Mouse (Mus musculus): ENCODE measurements around the gene Vamp2. TPM values are rescaled to one million over a fixed set of nuclear protein-coding genes. Genes with fewer than 3 reads are reported as not detected.

The Vamp2 gene
- total and polyA plus RNA-seq, 2 experiments from 2014 or later, result 25.2 to 59.2 TPM

GRCm38 (mm10) chr11:69078805-69079438 lies 9.4 kb upstream of the Vamp2 start:
- Histone ChIP-seq H3K9me3 (replicated peaks; ENCODE audit: control insufficient read depth, low read length) (no peaks in the 10 kb centered on the region), H3K4me1 (ENCODE audit: control insufficient read depth, insufficient read depth) (peaks cover 9% of the 10 kb centered on the region; the same call in 1 of the 2 replicates), H3K4me2 (ENCODE audit: low read depth, low read length) (no peak overlapping the region), H3K36me3 (replicated peaks; ENCODE audit: control insufficient read depth, insufficient read depth, low read length) (no peaks in the 10 kb centered on the region), H3K27ac (ENCODE audit: low read depth) (peak overlapping the region; percentile 43; the same call in 1 of the 2 replicates), H3K9ac (replicated peaks; ENCODE audit: low read depth, low read length) (no peak overlapping the region), H3K27me3 (ENCODE audit: control insufficient read depth, insufficient read depth, low read length) (no peaks in the 10 kb centered on the region), H3K4me3 (ENCODE audit: low read depth, low read length) (no peak overlapping the region)
- no peak for TF ChIP-seq EP300 (IDR thresholded peaks at IDR 0.05; ENCODE audit: low read depth)
- 54% methylated on average over 5 of the region's 5 CpGs for WGBS
- ATAC-seq (ENCODE audit: insufficient read depth, low read depth) (peak; percentile 48; the same call in 1 of the 2 replicates), DNase-seq (ENCODE audit: low spot score) (peak; percentile 46)

DNA sequence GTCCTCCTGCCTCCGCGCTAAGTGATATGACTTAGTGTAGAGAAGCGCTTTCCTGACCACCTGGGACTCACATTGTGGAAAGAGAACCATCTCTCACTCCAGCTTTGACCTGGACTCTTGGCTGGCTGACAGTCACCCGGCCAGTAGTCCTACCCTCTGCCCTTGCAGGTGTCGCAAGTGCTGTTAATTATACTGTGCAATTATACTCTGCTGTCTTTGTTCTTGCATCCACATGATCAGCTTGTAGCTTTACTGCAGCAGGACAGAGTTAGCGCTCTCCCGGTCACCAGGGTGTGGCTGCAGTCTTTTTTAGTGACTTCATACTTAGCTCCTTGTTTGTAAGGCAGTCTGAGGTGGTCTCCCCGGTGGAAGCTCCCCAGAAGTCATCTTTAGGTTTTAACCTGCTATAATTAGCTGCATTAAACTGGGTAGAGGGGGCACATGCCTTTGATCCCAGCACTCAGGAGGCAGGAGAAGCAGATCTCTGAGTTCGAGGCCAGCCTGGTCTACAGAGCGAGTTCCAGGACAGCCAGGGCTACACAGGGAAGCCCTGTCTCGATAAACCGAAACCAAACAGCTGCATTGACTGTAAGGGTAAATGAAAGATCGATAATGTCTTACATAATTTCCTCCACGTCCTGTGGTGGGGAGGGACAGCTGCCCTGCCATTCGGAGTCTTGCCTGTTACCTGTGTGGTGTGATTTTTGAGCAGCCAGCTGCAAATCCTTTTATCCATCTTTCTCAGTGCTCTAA lies 8.0 kb upstream of the Vamp2 start:
- H3K4me3 ChIP-seq (ENCODE audit: low read depth, low read length), result no peak overlapping the region
- 72% methylated on average over 15 of the region's 15 CpGs for WGBS
- no peak overlapping the region for H3K4me2 ChIP-seq (ENCODE audit: low read depth, low read length)
- no peak for DNase-seq (ENCODE audit: low spot score)
- peaks cover 9% of the 10 kb centered on the region; the same call in 1 of the 2 replicates for H3K4me1 ChIP-seq (ENCODE audit: control insufficient read depth, insufficient read depth)
- no peaks in the 10 kb centered on the region for H3K36me3 ChIP-seq (replicated peaks; ENCODE audit: control insufficient read depth, insufficient read depth, low read length)
- H3K27me3 ChIP-seq (ENCODE audit: control insufficient read depth, insufficient read depth, low read length), result no peaks in the 10 kb centered on the region
- no peak overlapping the region for H3K9ac ChIP-seq (replicated peaks; ENCODE audit: low read depth, low read length)
- H3K9me3 ChIP-seq (replicated peaks; ENCODE audit: control insufficient read depth, low read length), result no peaks in the 10 kb centered on the region
- no peak overlapping the region for H3K27ac ChIP-seq (ENCODE audit: low read depth)
- TF ChIP-seq CTCF (IDR thresholded peaks at IDR 0.05; ENCODE audit: low read depth) (no peak), EP300 (IDR thresholded peaks at IDR 0.05; ENCODE audit: low read depth) (no peak)
- ATAC-seq (ENCODE audit: insufficient read depth, low read depth), result no peak

DNA sequence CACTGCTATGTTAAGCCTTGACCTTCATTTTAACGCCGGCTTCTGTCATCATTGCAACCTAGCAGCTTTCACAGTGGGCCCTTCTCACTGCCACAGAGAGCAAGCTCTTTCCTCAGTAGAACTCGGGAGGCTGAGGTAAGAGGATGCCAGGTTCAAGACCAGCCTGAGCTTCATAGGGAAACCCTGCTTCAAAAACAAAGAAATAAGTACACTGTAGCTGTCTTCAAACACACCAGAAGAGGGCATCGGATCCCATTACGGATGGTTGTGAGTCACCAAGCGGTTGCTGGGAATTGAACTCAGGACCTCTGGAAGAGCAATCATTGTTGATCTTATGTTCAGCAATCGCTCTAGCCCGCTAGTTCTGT lies 7.5 kb upstream of the Vamp2 start:
- Histone ChIP-seq H3K27ac (ENCODE audit: low read depth) (no peak overlapping the region), H3K36me3 (replicated peaks; ENCODE audit: control insufficient read depth, insufficient read depth, low read length) (no peaks in the 10 kb centered on the region), H3K4me3 (ENCODE audit: low read depth, low read length) (no peak overlapping the region), H3K9me3 (replicated peaks; ENCODE audit: control insufficient read depth, low read length) (no peaks in the 10 kb centered on the region), H3K27me3 (ENCODE audit: control insufficient read depth, insufficient read depth, low read length) (no peaks in the 10 kb centered on the region), H3K9ac (replicated peaks; ENCODE audit: low read depth, low read length) (no peak overlapping the region), H3K4me1 (ENCODE audit: control insufficient read depth, insufficient read depth) (peaks cover 9% of the 10 kb centered on the region; the same call in 1 of the 2 replicates), H3K4me2 (ENCODE audit: low read depth, low read length) (no peak overlapping the region)
- TF ChIP-seq EP300 (IDR thresholded peaks at IDR 0.05; ENCODE audit: low read depth), result no peak
- no peak for TF ChIP-seq CTCF (IDR thresholded peaks at IDR 0.05; ENCODE audit: low read depth)
- DNase-seq (ENCODE audit: low spot score) (no peak), ATAC-seq (ENCODE audit: insufficient read depth, low read depth) (no peak)
- WGBS, result 88% methylated on average over 8 of the region's 8 CpGs

GRCm38 (mm10) chr11:69081613-69082012 lies 6.7 kb upstream of the Vamp2 start:
- TF ChIP-seq EP300 (IDR thresholded peaks at IDR 0.05; ENCODE audit: low read depth) (no peak), CTCF (IDR thresholded peaks at IDR 0.05; ENCODE audit: low read depth) (no peak)
- WGBS, result 79% methylated on average over 7 of the region's 7 CpGs
- Histone ChIP-seq H3K4me1 (ENCODE audit: control insufficient read depth, insufficient read depth) (peaks cover 4% of the 10 kb centered on the region; the same call in 1 of the 2 replicates), H3K27me3 (ENCODE audit: control insufficient read depth, insufficient read depth, low read length) (no peaks in the 10 kb centered on the region), H3K9ac (replicated peaks; ENCODE audit: low read depth, low read length) (no peak overlapping the region), H3K36me3 (replicated peaks; ENCODE audit: control insufficient read depth, insufficient read depth, low read length) (no peaks in the 10 kb centered on the region), H3K27ac (ENCODE audit: low read depth) (no peak overlapping the region), H3K9me3 (replicated peaks; ENCODE audit: control insufficient read depth, low read length) (no peaks in the 10 kb centered on the region), H3K4me2 (ENCODE audit: low read depth, low read length) (no peak overlapping the region), H3K4me3 (ENCODE audit: low read depth, low read length) (no peak overlapping the region)
- DNase-seq (ENCODE audit: low spot score), result no peak
- ATAC-seq (ENCODE audit: insufficient read depth, low read depth), result no peak

- Histone ChIP-seq H3K36me3 (replicated peaks; ENCODE audit: control insufficient read depth, insufficient read depth, low read length) (peaks cover 10% of the 10 kb centered on the region), H3K27ac (ENCODE audit: low read depth) (no peak overlapping the region), H3K9ac (replicated peaks; ENCODE audit: low read depth, low read length) (no peak overlapping the region), H3K9me3 (replicated peaks; ENCODE audit: control insufficient read depth, low read length) (no peaks in the 10 kb centered on the region), H3K4me2 (ENCODE audit: low read depth, low read length) (no peak overlapping the region), H3K4me1 (ENCODE audit: control insufficient read depth, insufficient read depth) (peaks cover 18% of the 10 kb centered on the region), H3K4me3 (ENCODE audit: low read depth, low read length) (no peak overlapping the region), H3K27me3 (ENCODE audit: control insufficient read depth, insufficient read depth, low read length) (no peaks in the 10 kb centered on the region)
- DNase-seq (ENCODE audit: low spot score) (no peak), ATAC-seq (ENCODE audit: insufficient read depth, low read depth) (no peak)
- TF ChIP-seq EP300 (IDR thresholded peaks at IDR 0.05; ENCODE audit: low read depth) (no peak), CTCF (IDR thresholded peaks at IDR 0.05; ENCODE audit: low read depth) (no peak)
- 71% methylated on average over 6 of the region's 6 CpGs for WGBS
Measured at GRCm38 (mm10) chr11:69085608-69086007, 2.7 kb upstream of the Vamp2 start.
